Mouse (Mus musculus) MEL (cell line): ENCODE data around the gene Gemin5.

ENCODE experiments used
- CHD2 ChIP-seq: IDR thresholded peaks from 2 replicates; pipeline ENCODE4 v1.6.1; 2011; ENCODE audit warnings: low read length, improper control_type of control experiment
- GATA1 ChIP-seq: IDR thresholded peaks from 2 replicates; pipeline ENCODE4 v1.6.1; 2011; ENCODE audit warnings: low read depth, low read length, improper control_type of control experiment
- POLR2A ChIP-seq, 2 experiments: IDR thresholded peaks; 2 replicates each; pipeline ENCODE4 v1.6.1; 2011 to 2012; ENCODE audit warnings: low read length in 2 of 2, mild to moderate bottlenecking in 2 of 2, control low read depth in 1 of 2, improper control_type of control experiment in 1 of 2, low read depth in 1 of 2, moderate library complexity in 1 of 2; ENCODE audit not compliant: control insufficient read depth in 1 of 2, insufficient read depth in 1 of 2, poor library complexity in 1 of 2
- POLR2AphosphoS2 ChIP-seq: IDR thresholded peaks from 2 replicates; pipeline ENCODE4 v1.6.1; 2011; ENCODE audit warnings: low read length, improper control_type of control experiment

DNA sequence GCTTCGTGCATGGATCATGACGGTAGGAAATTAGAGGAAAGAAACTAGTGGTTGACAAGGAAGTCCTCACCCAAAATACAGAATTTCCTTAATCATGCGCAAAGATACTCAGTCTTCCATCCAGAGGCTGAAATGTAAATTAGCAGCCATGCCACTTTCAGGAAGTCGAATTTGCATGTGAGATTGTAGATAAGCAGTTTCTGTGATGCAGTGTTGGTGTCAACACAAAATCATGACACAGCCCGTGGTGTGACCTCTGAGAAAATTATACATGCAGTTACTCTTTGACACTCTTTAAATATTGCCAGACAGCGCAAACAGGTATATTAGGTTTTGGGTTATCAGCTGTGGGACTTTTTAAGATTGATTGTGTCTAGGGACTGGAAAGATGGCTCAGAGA is 21.3 kb upstream of the Gemin5 start:
- TF ChIP-seq GATA1: no peak
- no peak for TF ChIP-seq POLR2AphosphoS2
- TF ChIP-seq CHD2: no peak
- TF ChIP-seq POLR2A (IDR thresholded peaks at IDR 0.05; ENCODE audit: control insufficient read depth in 1 of 2, insufficient read depth in 1 of 2, low read depth in 1 of 2, low read length in 2 of 2, poor library complexity in 1 of 2): no peak
